Mouse (Mus musculus) CH12.LX (cell line): ENCODE results near the gene Zfp687. TPM values are rescaled to one million over a fixed set of nuclear protein-coding genes. Genes with fewer than 3 reads are reported as not detected.
A peak's percentile ranks its signal among the peaks of the same experiment; 100 is the strongest.

Source experiments
- DNase-seq: peaks from one replicate; pipeline ENCODE4 v3.0.0-alpha.2; 2013; ENCODE audit errors: extremely low read depth
- H3K27ac ChIP-seq: 2 replicates; pipeline ENCODE4 v1.5.1; 2012; ENCODE audit warnings: low read depth, mild to moderate bottlenecking, control low read depth, moderate library complexity; ENCODE audit not compliant: insufficient read depth
- H3K27me3 ChIP-seq: replicated peaks from 2 replicates; pipeline ENCODE3; 2012; ENCODE audit warnings: inconsistent platforms
- H3K36me3 ChIP-seq, 2 experiments: replicated peaks in 1 of 2; 2 replicates each; pipeline versions ENCODE3 to v1.6.1; 2012; ENCODE audit warnings: inconsistent platforms in 1 of 2, low read length in 1 of 2, mild to moderate bottlenecking in 1 of 2, mixed read lengths in 1 of 2, moderate library complexity in 1 of 2; ENCODE audit not compliant: control insufficient read depth in 1 of 2, insufficient read depth in 1 of 2
- H3K4me1 ChIP-seq, 2 experiments: 2 replicates each; pipeline ENCODE4 v1.6.1; 2012; ENCODE audit warnings: inconsistent platforms in 1 of 2, moderate library complexity in 1 of 2; ENCODE audit not compliant: insufficient read depth in 2 of 2, control insufficient read depth in 1 of 2
- H3K4me2 ChIP-seq: 2 replicates; pipeline ENCODE4 v1.6.1; 2012; ENCODE audit warnings: low read depth, mild to moderate bottlenecking, control low read depth; ENCODE audit not compliant: poor library complexity, insufficient read depth, severe bottlenecking
- H3K4me3 ChIP-seq, 3 experiments: fragments of 150-350 bp in 1 of 3; sonication (generic) in 1 of 3; replicated peaks in 1 of 3; 2 replicates each; pipeline versions ENCODE3 to v1.5.1; 2011 to 2012; ENCODE audit warnings: low read depth in 2 of 3, low read length in 2 of 3, mild to moderate bottlenecking in 2 of 3, moderate library complexity in 2 of 3, control low read depth in 1 of 3, improper control_type of control experiment in 1 of 3, inconsistent platforms in 1 of 3, mixed read lengths in 1 of 3; ENCODE audit not compliant: poor library complexity in 1 of 3
- H3K79me2 ChIP-seq: replicated peaks from 2 replicates; pipeline ENCODE4 v1.6.1; 2012; ENCODE audit warnings: mild to moderate bottlenecking, moderate library complexity; ENCODE audit not compliant: control insufficient read depth, poor library complexity, insufficient read depth, severe bottlenecking; ENCODE audit errors: extremely low read depth
- H3K9ac ChIP-seq: 2 replicates; pipeline ENCODE4 v1.6.1; 2012; ENCODE audit warnings: low read depth, mild to moderate bottlenecking, control low read depth, moderate library complexity; ENCODE audit not compliant: insufficient read depth
- H3K9me3 ChIP-seq: replicated peaks from 2 replicates; pipeline ENCODE3; 2012; ENCODE audit warnings: low read length, inconsistent platforms, mixed read lengths
- ELF1 ChIP-seq: IDR thresholded peaks from 2 replicates; pipeline ENCODE4 v1.6.1; 2014; ENCODE audit warnings: low read depth, mild to moderate bottlenecking, inconsistent platforms, low read length, improper control_type of control experiment
- ETS1 ChIP-seq: conservative IDR thresholded peaks from 2 replicates; pipeline ENCODE4 v1.6.1; 2012; ENCODE audit warnings: low read depth, mild to moderate bottlenecking, inconsistent platforms, low read length, improper control_type of control experiment, moderate library complexity
- JUN ChIP-seq: IDR thresholded peaks from 2 replicates; pipeline ENCODE4 v1.6.1; 2011; ENCODE audit warnings: low read depth, mild to moderate bottlenecking, low read length, improper control_type of control experiment, moderate library complexity; ENCODE audit not compliant: insufficient read depth
- MAX ChIP-seq: IDR thresholded peaks from 2 replicates; pipeline ENCODE4 v1.6.1; 2011; ENCODE audit warnings: low read length, improper control_type of control experiment
- POLR2AphosphoS2 ChIP-seq: IDR thresholded peaks from 2 replicates; pipeline ENCODE4 v1.6.1; 2011; ENCODE audit warnings: low read depth, low read length, improper control_type of control experiment
- RAD21 ChIP-seq: IDR thresholded peaks from 2 replicates; pipeline ENCODE4 v1.6.1; 2011; ENCODE audit warnings: low read depth, mild to moderate bottlenecking, low read length, improper control_type of control experiment, moderate library complexity
- SIN3A ChIP-seq: IDR thresholded peaks from 2 replicates; pipeline ENCODE4 v1.6.1; 2012; ENCODE audit warnings: low read length, improper control_type of control experiment, inconsistent platforms
- USF2 ChIP-seq: conservative IDR thresholded peaks from 2 replicates; pipeline ENCODE4 v1.6.1; 2011; ENCODE audit warnings: low read depth, low read length, improper control_type of control experiment
- ZMIZ1 ChIP-seq: IDR thresholded peaks from 2 replicates; pipeline ENCODE4 v1.6.1; 2012; ENCODE audit warnings: low read depth, mild to moderate bottlenecking, inconsistent platforms, low read length, improper control_type of control experiment
- ZNF384 ChIP-seq: IDR thresholded peaks from 2 replicates; pipeline ENCODE4 v1.6.1; 2012; ENCODE audit warnings: low read depth, low read length, improper control_type of control experiment, inconsistent platforms
- dilution Hi-C: fragments of 300-500 bp; cut with MboI; formaldehyde crosslinking; loops from 2 replicates; pipeline ENCODE4 v1.14.3; 2020; ENCODE audit warnings: low sequenced_read_pairs; ENCODE audit not compliant: extremely low pct_unique_long_range_greater_than_20kb, extremely low pct_ligation_motif_present
- in situ Hi-C: fragments of 300-500 bp; cut with MboI; formaldehyde crosslinking; loops from 3 replicates; pipeline ENCODE4 v1.14.3; 2019; ENCODE audit warnings: low sequenced_read_pairs, low pct_ligation_motif_present, low pct_unique_long_range_greater_than_20kb, mixed read lengths
- polyA plus RNA-seq: library from polyadenylated mRNA; unstranded; fragments of >175 nt; gene quantifications from 2 replicates; pipeline ENCODE4 v1.2.1, GENCODE M21; 2012; ENCODE audit warnings: low read depth; ENCODE audit not compliant: insufficient read length
- total RNA-seq, 2 experiments: library from RNA; depleted of rRNA; stranded (reverse); fragments of 300-350 nt in 1 of 2; fragments of >200 nt in 1 of 2; gene quantifications; 2 replicates each; pipeline ENCODE4 v1.2.3; 2012 to 2014

Gene Zfp687
- total and polyA plus RNA-seq, 3 experiments, result 4.2 to 13.5 (median 10.8) TPM

GRCm38 (mm10) chr3:95007706-95008105, 7.5 kb downstream of the Zfp687 start:
- Histone ChIP-seq H3K9ac (no peak overlapping the region), H3K4me3 (no peak overlapping the region), H3K4me1 (peaks cover 16 to 58% of the 10 kb centered on the region in 2 experiments), H3K27ac (peak overlapping the region; percentile 40), H3K4me2 (no peak overlapping the region), H3K27me3 (no peaks in the 10 kb centered on the region), H3K79me2 (no peaks in the 10 kb centered on the region), H3K9me3 (no peaks in the 10 kb centered on the region), H3K36me3 (peaks cover 77 to 96% of the 10 kb centered on the region in 2 experiments)
- 0 out of 2 replicates have a peak, but pooled peaks have one; percentile 36 for TF ChIP-seq SIN3A
- peak; percentile 40; the same call in 1 of the 2 replicates for TF ChIP-seq ETS1
- no peak for TF ChIP-seq MAX
- DNase-seq, result peak; percentile 61
- in situ Hi-C loops (no loop called here), dilution Hi-C loops (no loop called here)

GRCm38 (mm10) chr3:95005651-95006050, 9.6 kb downstream of the Zfp687 start:
- Histone ChIP-seq H3K36me3 (peaks cover 70 to 93% of the 10 kb centered on the region in 2 experiments), H3K27me3 (no peaks in the 10 kb centered on the region), H3K4me2 (no peak overlapping the region), H3K79me2 (no peaks in the 10 kb centered on the region), H3K9ac (no peak overlapping the region), H3K27ac (no peak overlapping the region), H3K9me3 (no peaks in the 10 kb centered on the region), H3K4me3 (no peak overlapping the region), H3K4me1 (peaks cover 16 to 53% of the 10 kb centered on the region in 2 experiments)
- dilution Hi-C loops, result no loop called here
- in situ Hi-C loops, result no loop called here
- no peak for TF ChIP-seq ZNF384
- peak; percentile 45; the same call in 1 of the 2 replicates for TF ChIP-seq ZMIZ1
- no peak for TF ChIP-seq ELF1
- no peak for TF ChIP-seq JUN
- no peak for TF ChIP-seq RAD21
- no peak for TF ChIP-seq POLR2AphosphoS2
- no peak for DNase-seq

- Histone ChIP-seq H3K9ac (no peak overlapping the region), H3K79me2 (no peaks in the 10 kb centered on the region), H3K27me3 (no peaks in the 10 kb centered on the region), H3K4me3 (no peak overlapping the region), H3K36me3 (peaks cover 62 to 92% of the 10 kb centered on the region in 2 experiments), H3K4me1 (peaks cover 11 to 34% of the 10 kb centered on the region in 2 experiments), H3K4me2 (no peak overlapping the region), H3K9me3 (no peaks in the 10 kb centered on the region), H3K27ac (no peak overlapping the region)
- in situ Hi-C loops, result no loop called here
- dilution Hi-C loops, result no loop called here
- no peak for DNase-seq
- peak; percentile 55 for TF ChIP-seq ZNF384
- TF ChIP-seq USF2, result no peak
These were observed 12.0 kb downstream of the Zfp687 start for GRCm38 (mm10) chr3:95003273-95003672.
